Mouse (Mus musculus) forebrain, embryonic 12.5 days (tissue): Measurements from ENCODE around the gene Ube2r2. TPM values are rescaled to one million over a fixed set of nuclear protein-coding genes. Genes with fewer than 3 reads are reported as not detected.

Source experiments
- ATAC-seq: fragments of 200-750 bp; cut with Nextera tagmentation; 2 replicates; pipeline ENCODE4 v1.8.0; 2017; ENCODE audit warnings: moderate TSS enrichment; ENCODE audit not compliant: low FRiP score
- H3K27ac ChIP-seq: fragments of 300-500 bp; sonication (generic); 2 replicates; pipeline ENCODE4 v1.5.1; 2016; ENCODE audit warnings: mild to moderate bottlenecking
- H3K27me3 ChIP-seq: fragments of 300-500 bp; sonication (generic); 2 replicates; pipeline ENCODE4 v1.6.1; 2016; ENCODE audit warnings: mild to moderate bottlenecking
- H3K36me3 ChIP-seq: fragments of 300-500 bp; sonication (generic); replicated peaks from 2 replicates; pipeline ENCODE4 v1.6.1; 2016; ENCODE audit warnings: mild to moderate bottlenecking
- H3K4me1 ChIP-seq: fragments of 300-500 bp; sonication (generic); 2 replicates; pipeline ENCODE4 v1.6.1; 2016
- H3K4me2 ChIP-seq: fragments of 300-500 bp; sonication (generic); 2 replicates; pipeline ENCODE4 v1.6.1; 2016; ENCODE audit warnings: mild to moderate bottlenecking, moderate library complexity
- H3K4me3 ChIP-seq: fragments of 300-500 bp; sonication (generic); replicated peaks from 2 replicates; pipeline ENCODE4 v1.5.1; 2016; ENCODE audit warnings: mild to moderate bottlenecking
- H3K9ac ChIP-seq: fragments of 300-500 bp; sonication (generic); 2 replicates; pipeline ENCODE4 v1.6.1; 2016; ENCODE audit warnings: mild to moderate bottlenecking
- H3K9me3 ChIP-seq: fragments of 300-500 bp; sonication (generic); 2 replicates; pipeline ENCODE4 v1.6.1; 2016
- WGBS: fragments of 180-500 bp; shearing (Covaris S2); methylation state at CpG from one replicate; pipeline ENCODE4 v1.1.7; 2016; 5-methylcytosine and 5-hydroxymethylcytosine counted together
- polyA plus RNA-seq: library from polyadenylated mRNA; unstranded; fragments of >200 nt; fragmentation: Nextera tagmentation; extraction: Ambion mirVana; gene quantifications from 2 replicates; pipeline ENCODE4 v1.2.1, GENCODE M21; 2016

Gene Ube2r2
- polyA plus RNA-seq, 1 experiment from 2014 or later = 89.8 TPM

DNA sequence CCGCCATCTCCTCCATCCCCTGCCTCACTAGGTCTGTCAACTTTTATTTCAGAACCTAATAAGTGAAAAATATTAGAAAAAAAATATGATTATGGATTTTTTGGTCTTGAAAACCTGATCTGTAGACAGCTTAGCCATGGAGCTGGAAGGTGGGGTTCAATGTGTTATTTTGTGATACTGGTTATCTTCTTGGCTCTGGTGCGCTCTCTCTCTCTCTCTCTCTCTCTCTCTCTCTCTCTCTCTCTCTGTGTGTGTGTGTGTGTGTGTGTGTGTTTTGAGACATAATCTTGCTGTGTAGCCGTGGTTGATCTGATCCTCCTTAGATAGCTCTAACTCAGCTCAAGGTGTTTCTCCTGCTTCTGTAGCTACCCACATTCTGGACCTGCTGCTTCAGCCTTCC, 5.7 kb upstream of the Ube2r2 start:
- 85% methylated on average over 3 of the region's 3 CpGs for WGBS
- Histone ChIP-seq H3K9ac (no peak overlapping the region), H3K4me3 (no peak overlapping the region), H3K4me2 (no peak overlapping the region), H3K27me3 (no peaks in the 10 kb centered on the region), H3K9me3 (no peaks in the 10 kb centered on the region), H3K27ac (no peak overlapping the region), H3K36me3 (no peaks in the 10 kb centered on the region), H3K4me1 (peaks cover 6% of the 10 kb centered on the region; the same call in 1 of the 2 replicates)
- ATAC-seq = no peak

DNA sequence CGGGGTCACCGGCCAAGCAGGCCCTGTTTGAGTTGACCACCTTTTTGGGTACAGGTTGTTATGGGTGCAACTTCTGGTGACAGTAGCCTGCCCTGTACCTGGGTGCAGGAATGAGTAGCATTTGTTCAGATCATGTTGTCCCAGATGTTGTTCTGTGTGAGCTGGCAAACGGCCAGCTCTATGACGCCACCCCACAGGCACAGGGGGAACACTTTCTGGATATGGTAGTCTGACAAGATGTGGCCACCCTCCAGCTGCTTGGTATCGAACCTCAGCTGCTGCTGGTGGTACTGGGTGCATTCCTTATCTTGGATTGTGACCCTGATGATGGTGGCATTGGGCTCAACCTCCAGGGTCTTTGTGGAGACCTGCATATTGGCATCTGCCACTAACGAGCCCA, 3.1 kb upstream of the Ube2r2 start:
- Histone ChIP-seq H3K4me3 (no peak overlapping the region), H3K9ac (no peak overlapping the region), H3K27me3 (no peaks in the 10 kb centered on the region), H3K36me3 (no peaks in the 10 kb centered on the region), H3K4me1 (peaks cover 11% of the 10 kb centered on the region; the same call in 1 of the 2 replicates), H3K27ac (no peak overlapping the region), H3K9me3 (no peaks in the 10 kb centered on the region), H3K4me2 (no peak overlapping the region)
- 77% methylated on average over 6 of the region's 6 CpGs for WGBS
- no peak for ATAC-seq

DNA sequence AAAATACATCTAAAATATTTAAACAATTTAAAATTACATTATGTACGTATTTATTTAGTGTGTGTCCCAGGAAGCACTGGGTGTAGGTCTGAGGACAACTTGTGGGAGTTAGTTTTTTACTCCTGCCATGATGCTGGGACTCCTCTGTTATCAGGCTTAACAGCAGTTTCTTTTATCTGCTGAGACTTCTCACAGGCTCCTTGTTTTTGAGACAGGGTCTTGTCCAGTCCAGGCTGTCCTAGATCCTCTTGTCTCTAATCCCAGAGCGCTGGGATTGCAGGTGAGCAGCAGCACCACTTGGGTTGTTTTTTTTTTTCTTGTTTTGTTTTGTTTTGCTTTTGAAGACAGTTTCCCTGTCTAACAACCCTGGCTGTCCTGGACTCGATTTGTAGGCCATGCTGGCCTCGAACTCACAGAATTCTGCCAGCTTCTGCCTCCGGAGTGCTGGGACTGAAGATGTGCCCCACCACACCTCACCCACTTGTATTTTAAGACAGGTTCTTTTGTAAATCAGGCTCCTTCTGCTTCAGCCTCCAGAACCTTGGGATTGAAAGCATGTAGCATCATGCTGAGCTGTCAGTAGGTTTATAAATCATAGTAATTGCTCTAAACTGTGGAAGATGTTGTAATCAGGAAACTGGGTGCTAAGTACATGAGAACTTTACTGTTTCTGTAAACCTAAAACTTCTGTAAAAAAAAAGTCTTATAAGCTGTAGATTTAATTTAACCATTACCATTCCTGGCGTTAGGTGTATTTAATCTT, 1.8 kb upstream of the Ube2r2 start:
- H3K27ac ChIP-seq = no peak overlapping the region
- no peak overlapping the region for H3K9ac ChIP-seq
- H3K4me2 ChIP-seq = no peak overlapping the region
- no peaks in the 10 kb centered on the region for H3K9me3 ChIP-seq
- no peak overlapping the region for H3K4me3 ChIP-seq
- no peak for ATAC-seq
- 89% methylated on average over 6 of the region's 6 CpGs for WGBS
- peaks cover 4% of the 10 kb centered on the region; the same call in 1 of the 2 replicates for H3K36me3 ChIP-seq
- peaks cover 14% of the 10 kb centered on the region for H3K4me1 ChIP-seq
- H3K27me3 ChIP-seq = no peaks in the 10 kb centered on the region

DNA sequence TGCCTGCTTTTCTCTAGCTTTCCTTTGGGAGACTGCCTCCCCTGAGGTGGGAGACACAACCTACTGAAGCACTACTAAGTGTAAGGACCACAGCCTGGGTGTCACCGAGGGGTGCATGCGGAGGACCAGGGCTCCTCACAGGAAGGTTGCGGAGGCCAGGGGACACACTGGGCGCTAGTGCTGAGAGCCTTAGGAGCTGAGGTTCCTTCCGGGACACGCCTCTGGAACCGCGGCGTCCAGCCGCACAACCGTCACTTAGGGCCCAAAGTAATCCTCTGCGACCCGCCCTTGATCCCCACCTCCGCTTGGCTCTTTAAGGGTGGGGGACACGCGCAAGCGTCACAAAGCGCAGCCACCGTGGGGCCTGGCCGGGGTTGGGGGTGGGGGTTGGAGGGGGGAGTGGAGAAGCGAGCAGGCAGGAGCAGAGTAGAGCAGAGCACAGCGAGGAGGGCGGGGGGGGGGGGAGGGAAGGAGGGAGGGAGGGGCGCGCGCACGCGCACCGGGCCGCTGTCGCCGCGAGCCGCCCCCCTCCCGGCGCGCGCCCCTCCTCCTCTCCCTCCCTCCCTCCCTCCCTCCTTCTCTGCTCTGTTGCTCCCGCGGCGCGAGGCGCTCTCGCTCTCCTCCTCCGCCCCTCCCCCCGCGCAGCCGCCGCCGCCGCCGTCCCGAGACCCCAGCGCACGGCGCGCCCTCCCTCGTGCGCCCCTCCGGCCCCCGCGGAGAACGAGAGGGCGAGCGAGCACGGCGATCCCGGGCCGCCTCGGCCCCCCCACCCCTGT, 420 bp upstream of the Ube2r2 start:
- H3K9me3 ChIP-seq = 0 out of 2 replicates have a peak, but pooled peaks cover 2% of the 10 kb centered on the region
- peaks cover 9% of the 10 kb centered on the region; the same call in 1 of the 2 replicates for H3K36me3 ChIP-seq
- peak; percentile 94 for ATAC-seq
- peaks cover 14% of the 10 kb centered on the region for H3K4me1 ChIP-seq
- peak overlapping the region; percentile 99 for H3K9ac ChIP-seq
- H3K4me2 ChIP-seq = peak overlapping the region; percentile 64
- WGBS = 2% methylated on average over 20 of the region's 70 CpGs
- H3K27me3 ChIP-seq = no peaks in the 10 kb centered on the region
- peak overlapping the region; percentile 99 for H3K27ac ChIP-seq
- peak overlapping the region; percentile 95 for H3K4me3 ChIP-seq

DNA sequence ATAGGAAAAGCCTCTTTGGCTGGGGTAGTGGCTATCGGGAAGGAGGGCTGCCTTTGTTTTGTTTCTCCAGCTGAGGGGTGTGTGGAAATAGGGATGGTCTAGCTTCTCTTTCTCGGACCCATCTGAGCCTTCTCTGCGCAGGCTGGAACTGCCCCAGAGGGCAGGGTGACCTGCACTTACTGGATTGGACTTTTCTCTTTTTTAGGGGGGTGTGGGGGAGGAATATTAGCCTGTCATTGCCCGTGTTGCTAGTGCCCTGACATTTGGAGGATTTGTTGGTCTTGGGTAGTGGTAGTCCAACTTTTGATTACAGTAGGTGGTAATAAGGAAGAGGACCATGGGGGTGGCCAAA, 887 bp downstream of the Ube2r2 start:
- 0% methylated on average over 4 of the region's 4 CpGs for WGBS
- Histone ChIP-seq H3K27me3 (no peaks in the 10 kb centered on the region), H3K4me2 (peak overlapping the region; percentile 64), H3K4me1 (peaks cover 14% of the 10 kb centered on the region), H3K4me3 (peak overlapping the region; percentile 95), H3K9ac (peak overlapping the region; percentile 99), H3K36me3 (peaks cover 22% of the 10 kb centered on the region), H3K9me3 (0 out of 2 replicates have a peak, but pooled peaks cover 2% of the 10 kb centered on the region), H3K27ac (peak overlapping the region; percentile 99)
- ATAC-seq = peak; percentile 18; the same call in 1 of the 2 replicates

DNA sequence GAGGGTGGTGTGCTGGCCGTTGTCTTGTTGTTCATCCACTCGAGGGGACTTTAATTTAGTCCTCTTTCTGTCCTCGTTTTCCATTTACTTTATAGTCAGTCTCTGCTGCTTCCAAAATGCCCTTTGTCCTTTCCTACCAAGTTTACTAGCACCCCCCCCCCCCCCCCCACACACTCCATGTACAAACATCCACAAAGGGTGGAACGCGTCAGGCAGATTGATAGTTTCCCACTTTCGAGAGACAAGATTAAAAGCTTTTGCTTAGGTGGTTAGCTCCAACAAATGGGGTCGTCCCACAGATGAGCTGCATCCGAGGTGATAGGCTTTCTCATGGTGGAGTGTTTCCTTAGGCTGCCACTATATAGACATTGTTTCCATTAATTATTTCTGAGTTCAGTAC, 1.3 kb downstream of the Ube2r2 start:
- H3K9me3 ChIP-seq = 0 out of 2 replicates have a peak, but pooled peaks cover 2% of the 10 kb centered on the region
- peak overlapping the region; percentile 99 for H3K9ac ChIP-seq

DNA sequence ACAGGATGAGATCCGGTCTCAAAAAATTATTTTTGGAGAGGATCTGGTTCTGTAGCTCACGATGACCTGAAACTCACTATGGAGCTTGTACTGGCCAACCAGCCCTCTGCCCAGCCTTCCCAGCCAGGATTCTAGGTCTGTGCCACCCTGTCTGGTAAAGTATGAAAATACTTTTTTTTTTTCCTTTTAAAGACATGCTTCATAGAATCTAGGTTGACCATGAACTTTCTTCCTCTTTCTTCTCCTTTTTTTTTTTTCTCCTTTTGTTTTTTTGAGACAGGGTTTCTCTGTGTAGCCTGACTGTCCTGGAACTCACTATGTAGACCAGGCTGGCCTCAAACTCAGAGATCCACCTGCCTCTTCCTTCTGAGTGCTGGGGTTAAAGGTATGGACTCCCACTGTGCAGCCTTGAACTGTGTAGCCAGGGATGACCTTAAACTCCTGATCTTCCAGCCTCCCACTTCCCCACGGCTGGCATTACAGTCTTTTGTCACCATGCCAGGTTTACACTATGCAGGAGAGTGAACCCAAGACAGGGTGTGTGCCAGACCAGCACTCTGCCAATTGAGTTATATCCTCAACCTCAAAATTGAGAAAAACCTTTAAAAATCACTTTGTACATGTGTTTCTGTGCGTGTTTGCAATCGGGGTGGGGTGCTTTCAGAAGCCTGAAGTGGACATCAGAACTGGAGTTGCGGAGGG, 4.8 kb downstream of the Ube2r2 start:
- no peak overlapping the region for H3K9ac ChIP-seq
- 0 out of 2 replicates have a peak, but pooled peaks cover 2% of the 10 kb centered on the region for H3K9me3 ChIP-seq
- ATAC-seq = no peak
- peaks cover 28% of the 10 kb centered on the region for H3K36me3 ChIP-seq
- no peak overlapping the region for H3K4me2 ChIP-seq
- WGBS = 94% methylated on average over 6 of the region's 6 CpGs
- no peaks in the 10 kb centered on the region for H3K27me3 ChIP-seq
- H3K4me3 ChIP-seq = no peak overlapping the region
- peaks cover 7% of the 10 kb centered on the region for H3K4me1 ChIP-seq
- no peak overlapping the region for H3K27ac ChIP-seq

More for the DNA sequence above, 1.3 kb downstream of the Ube2r2 start:
- ATAC-seq = no peak
- Histone ChIP-seq H3K4me3 (peak overlapping the region; percentile 95), H3K4me2 (peak overlapping the region; percentile 64), H3K27ac (peak overlapping the region; percentile 99), H3K4me1 (peaks cover 14% of the 10 kb centered on the region), H3K36me3 (peaks cover 23% of the 10 kb centered on the region), H3K27me3 (no peaks in the 10 kb centered on the region)
- WGBS = under 1% methylated on average over 8 of the region's 8 CpGs

DNA sequence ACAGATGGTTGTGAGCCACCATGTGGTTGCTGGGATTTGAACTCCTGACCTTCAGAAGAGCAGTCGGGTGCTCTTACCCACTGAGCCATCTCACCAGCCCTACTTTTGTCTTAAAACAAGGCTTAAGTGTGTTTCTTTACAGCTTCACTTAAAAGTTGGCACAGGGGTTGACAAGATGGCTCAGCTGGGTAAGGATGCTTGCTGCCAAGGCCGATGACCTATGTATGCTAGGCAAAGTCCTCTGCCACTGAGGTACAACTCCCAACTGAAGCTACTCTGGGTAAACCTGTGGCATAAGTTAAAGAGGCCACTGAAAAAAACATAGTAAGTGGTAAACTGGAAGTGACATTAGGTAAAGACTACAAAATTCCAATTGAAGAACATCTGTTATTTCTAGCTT, 7.1 kb downstream of the Ube2r2 start:
- Histone ChIP-seq H3K9ac (no peak overlapping the region), H3K27me3 (no peaks in the 10 kb centered on the region), H3K36me3 (peaks cover 28% of the 10 kb centered on the region), H3K4me1 (peaks cover 2% of the 10 kb centered on the region), H3K4me3 (no peak overlapping the region), H3K4me2 (no peak overlapping the region), H3K27ac (no peak overlapping the region), H3K9me3 (0 out of 2 replicates have a peak, but pooled peaks cover 2% of the 10 kb centered on the region)
- WGBS = 79% methylated on average over 2 of the region's 2 CpGs
- no peak for ATAC-seq

DNA sequence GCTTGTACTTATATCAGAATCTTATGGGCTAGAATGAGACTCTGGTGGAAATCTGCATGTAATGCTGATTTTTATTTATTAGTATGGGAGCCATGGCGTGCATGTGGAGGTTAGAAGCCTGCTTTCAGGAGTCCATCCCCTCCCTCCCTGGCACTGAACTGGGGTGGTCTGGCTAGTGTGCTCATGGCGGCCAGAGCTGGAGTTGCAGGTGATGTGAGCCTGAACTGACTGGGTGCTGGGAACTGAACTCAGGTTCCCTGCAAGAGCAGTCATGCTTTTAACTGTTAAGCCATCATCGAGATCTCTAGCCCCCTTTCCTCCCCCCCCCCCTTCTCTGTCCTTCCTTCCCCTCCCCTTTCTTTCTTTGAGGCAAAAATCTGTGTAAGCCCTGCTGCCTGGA, 14.3 kb downstream of the Ube2r2 start:
- no peaks in the 10 kb centered on the region for H3K27me3 ChIP-seq

DNA sequence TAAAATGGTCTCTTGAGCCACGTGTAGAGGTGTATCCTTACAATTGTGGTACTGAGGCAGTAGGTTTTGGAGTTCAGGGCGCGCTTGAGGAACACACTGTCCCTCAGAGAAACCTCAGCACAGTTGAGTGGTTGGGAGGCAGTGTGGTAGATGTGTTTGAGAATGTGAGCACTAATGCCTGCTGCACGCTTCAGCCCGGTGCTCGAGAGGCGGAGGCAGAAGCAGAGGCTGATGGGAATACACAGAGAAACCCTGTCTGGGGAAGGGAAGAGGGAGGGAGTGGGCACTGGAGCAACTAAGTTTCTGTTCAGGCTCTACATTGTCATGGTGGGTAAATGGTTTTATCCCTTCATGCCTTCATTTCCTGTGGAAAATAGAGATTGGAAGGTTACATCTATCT, 15.6 kb downstream of the Ube2r2 start:
- H3K27me3 ChIP-seq = no peaks in the 10 kb centered on the region
- H3K4me2 ChIP-seq = no peak overlapping the region
- H3K4me3 ChIP-seq = no peak overlapping the region
- 95% methylated on average over 7 of the region's 7 CpGs for WGBS
- H3K4me1 ChIP-seq = no peaks in the 10 kb centered on the region
- no peak overlapping the region for H3K27ac ChIP-seq
- peaks cover 9% of the 10 kb centered on the region; the same call in 1 of the 2 replicates for H3K36me3 ChIP-seq
- H3K9me3 ChIP-seq = no peaks in the 10 kb centered on the region
- H3K9ac ChIP-seq = no peak overlapping the region
- no peak for ATAC-seq

More for the DNA sequence above, 14.3 kb downstream of the Ube2r2 start:
- no peaks in the 10 kb centered on the region for H3K4me1 ChIP-seq
- H3K27ac ChIP-seq = no peak overlapping the region
- ATAC-seq = no peak
- H3K9me3 ChIP-seq = no peaks in the 10 kb centered on the region
- WGBS = 83% methylated on average over 3 of the region's 3 CpGs
- peaks cover 9% of the 10 kb centered on the region; the same call in 1 of the 2 replicates for H3K36me3 ChIP-seq
- no peak overlapping the region for H3K4me3 ChIP-seq
- H3K9ac ChIP-seq = no peak overlapping the region
- H3K4me2 ChIP-seq = no peak overlapping the region

DNA sequence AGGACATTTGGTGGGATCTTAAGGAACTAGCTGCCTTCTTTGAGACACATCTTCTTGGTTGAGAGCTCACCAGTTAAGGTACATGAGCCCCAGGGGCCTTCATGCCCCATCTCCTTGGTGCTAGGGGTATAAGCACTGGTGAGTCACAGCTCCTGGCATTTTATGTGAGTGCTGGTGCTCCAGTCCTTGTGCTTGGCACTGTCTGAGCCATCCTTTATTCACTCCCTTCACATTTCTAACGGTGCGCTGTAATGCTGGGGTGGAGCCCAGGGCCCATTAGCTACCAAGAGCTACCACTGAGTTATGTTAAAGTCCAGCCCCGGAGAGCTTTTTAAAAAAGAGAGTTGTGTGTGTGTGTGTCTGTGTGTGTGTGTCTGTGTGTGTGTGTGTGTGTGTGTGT, 17.6 kb downstream of the Ube2r2 start:
- H3K36me3 ChIP-seq = peaks cover 9% of the 10 kb centered on the region; the same call in 1 of the 2 replicates
- H3K27me3 ChIP-seq = no peaks in the 10 kb centered on the region
- no peaks in the 10 kb centered on the region for H3K9me3 ChIP-seq
- no peak overlapping the region for H3K27ac ChIP-seq
- H3K4me2 ChIP-seq = no peak overlapping the region
- no peaks in the 10 kb centered on the region for H3K4me1 ChIP-seq
- no peak overlapping the region for H3K4me3 ChIP-seq
- no peak overlapping the region for H3K9ac ChIP-seq
- WGBS = 85% methylated on average over 3 of the region's 3 CpGs
- ATAC-seq = no peak

DNA sequence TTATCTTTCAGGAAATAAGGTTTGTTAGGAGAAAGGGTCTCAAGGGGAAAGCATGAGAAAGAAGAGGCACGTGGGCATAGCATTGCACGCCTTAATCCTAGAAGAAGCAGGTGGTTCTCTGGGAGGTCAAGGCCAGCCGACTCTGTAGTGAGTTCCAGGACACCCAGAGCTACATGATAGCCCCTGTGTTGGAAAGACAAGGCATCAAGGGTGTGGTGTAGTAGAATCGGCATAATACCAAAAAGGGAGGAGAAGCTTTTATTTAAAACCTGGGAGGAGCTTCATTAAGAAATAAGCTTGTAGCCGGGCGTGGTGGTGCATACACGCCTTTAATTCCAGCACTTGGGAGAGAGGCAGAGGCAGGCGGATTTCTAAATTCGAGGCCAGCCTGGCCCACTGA, 21.4 kb downstream of the Ube2r2 start:
- no peak overlapping the region for H3K4me2 ChIP-seq
- no peaks in the 10 kb centered on the region for H3K4me1 ChIP-seq
- H3K27ac ChIP-seq = no peak overlapping the region
- no peaks in the 10 kb centered on the region for H3K27me3 ChIP-seq
- H3K4me3 ChIP-seq = no peak overlapping the region
- ATAC-seq = no peak
- H3K9me3 ChIP-seq = no peaks in the 10 kb centered on the region
- H3K9ac ChIP-seq = no peak overlapping the region
- H3K36me3 ChIP-seq = no peaks in the 10 kb centered on the region
- 88% methylated on average over 9 of the region's 9 CpGs for WGBS
